Mouse (Mus musculus) megakaryocyte, embryonic 14.5 days (primary cell): ENCODE results near the gene Gli3. TPM values are rescaled to one million over a fixed set of nuclear protein-coding genes. Genes with fewer than 3 reads are reported as not detected.

Experiments used
- H3K27me3 ChIP-seq: replicated peaks from 2 replicates; pipeline ENCODE3; 2012; ENCODE audit warnings: inconsistent platforms
- H3K36me3 ChIP-seq: replicated peaks from 2 replicates; pipeline ENCODE3; 2012; ENCODE audit warnings: low read length, inconsistent platforms, mixed read lengths
- H3K4me1 ChIP-seq: 2 replicates; pipeline ENCODE4 v1.6.1; 2012; ENCODE audit warnings: inconsistent platforms
- H3K4me3 ChIP-seq: replicated peaks from 2 replicates; pipeline ENCODE3; 2012; ENCODE audit warnings: moderate library complexity, mild to moderate bottlenecking, inconsistent platforms
- H3K9me3 ChIP-seq: 2 replicates; pipeline ENCODE4 v1.6.1; 2012; ENCODE audit warnings: inconsistent platforms
- FLI1 ChIP-seq: IDR thresholded peaks from 2 replicates; pipeline ENCODE4 v1.6.1; 2012; ENCODE audit warnings: low read length, inconsistent platforms, mixed read lengths
- GATA1 ChIP-seq: IDR thresholded peaks from 3 replicates; pipeline ENCODE4 v1.6.1; 2012; ENCODE audit warnings: mixed read lengths, low read length, inconsistent platforms, borderline replicate concordance
- polyA plus RNA-seq: library from polyadenylated mRNA; stranded (reverse); fragments of >175 nt; gene quantifications from 2 replicates; pipeline ENCODE4 v1.2.3, GENCODE M21; 2012; ENCODE audit warnings: low replicate concordance; ENCODE audit not compliant: insufficient read depth

Gli3 gene
- polyA plus RNA-seq, 1 experiment = not detected

- Histone ChIP-seq H3K27me3 (no peaks in the 10 kb centered on the region), H3K4me3 (no peak overlapping the region), H3K4me1 (0 out of 2 replicates have a peak, but pooled peaks cover 3% of the 10 kb centered on the region), H3K9me3 (0 out of 2 replicates have a peak, but pooled peaks cover 10% of the 10 kb centered on the region), H3K36me3 (no peaks in the 10 kb centered on the region)
- TF ChIP-seq GATA1 (no peak), FLI1 (no peak)
Measured at GRCm38 (mm10) chr13:15524208-15524607, 61.2 kb downstream of the Gli3 start.

GRCm38 (mm10) chr13:15526691-15527090 lies 63.7 kb downstream of the Gli3 start:
- H3K9me3 ChIP-seq = 0 out of 2 replicates have a peak, but pooled peaks cover 5% of the 10 kb centered on the region
- TF ChIP-seq GATA1 (no peak), FLI1 (no peak)
- no peak overlapping the region for H3K4me3 ChIP-seq
- H3K4me1 ChIP-seq = 0 out of 2 replicates have a peak, but pooled peaks cover 3% of the 10 kb centered on the region
- no peaks in the 10 kb centered on the region for H3K27me3 ChIP-seq
- H3K36me3 ChIP-seq = no peaks in the 10 kb centered on the region

- H3K9me3 ChIP-seq = 0 out of 2 replicates have a peak, but pooled peaks cover 3% of the 10 kb centered on the region
- H3K36me3 ChIP-seq = no peaks in the 10 kb centered on the region
- TF ChIP-seq GATA1 (no peak), FLI1 (no peak)
- H3K4me3 ChIP-seq = no peak overlapping the region
- no peaks in the 10 kb centered on the region for H3K4me1 ChIP-seq
- no peaks in the 10 kb centered on the region for H3K27me3 ChIP-seq
Measured at GRCm38 (mm10) chr13:15531568-15531967, 68.5 kb downstream of the Gli3 start.

GRCm38 (mm10) chr13:15537206-15537605 lies 74.2 kb downstream of the Gli3 start:
- no peaks in the 10 kb centered on the region for H3K36me3 ChIP-seq
- H3K27me3 ChIP-seq = no peaks in the 10 kb centered on the region
- no peak overlapping the region for H3K4me3 ChIP-seq
- no peaks in the 10 kb centered on the region for H3K4me1 ChIP-seq
- TF ChIP-seq FLI1 = no peak
- no peak for TF ChIP-seq GATA1
- H3K9me3 ChIP-seq = no peaks in the 10 kb centered on the region

- Histone ChIP-seq H3K27me3 (peaks cover 1% of the 10 kb centered on the region), H3K9me3 (no peaks in the 10 kb centered on the region), H3K36me3 (no peaks in the 10 kb centered on the region), H3K4me1 (no peaks in the 10 kb centered on the region), H3K4me3 (no peak overlapping the region)
- TF ChIP-seq GATA1 (no peak), FLI1 (no peak)
Measured at GRCm38 (mm10) chr13:15537611-15538010, 74.6 kb downstream of the Gli3 start.

- no peak overlapping the region for H3K4me3 ChIP-seq
- H3K36me3 ChIP-seq = no peaks in the 10 kb centered on the region
- no peak for TF ChIP-seq FLI1
- no peak for TF ChIP-seq GATA1
- no peaks in the 10 kb centered on the region for H3K4me1 ChIP-seq
- H3K27me3 ChIP-seq = peaks cover 2% of the 10 kb centered on the region
- no peaks in the 10 kb centered on the region for H3K9me3 ChIP-seq
Measured at GRCm38 (mm10) chr13:15538389-15538788, 75.4 kb downstream of the Gli3 start.

- Histone ChIP-seq H3K9me3 (no peaks in the 10 kb centered on the region), H3K4me1 (no peaks in the 10 kb centered on the region), H3K36me3 (no peaks in the 10 kb centered on the region), H3K4me3 (no peak overlapping the region), H3K27me3 (peaks cover 2% of the 10 kb centered on the region)
- TF ChIP-seq FLI1 (no peak), GATA1 (no peak)
Measured at GRCm38 (mm10) chr13:15542053-15542452, 79.0 kb downstream of the Gli3 start.

- Histone ChIP-seq H3K36me3 (no peaks in the 10 kb centered on the region), H3K27me3 (peaks cover 2% of the 10 kb centered on the region), H3K9me3 (no peaks in the 10 kb centered on the region), H3K4me3 (no peak overlapping the region), H3K4me1 (no peaks in the 10 kb centered on the region)
- no peak for TF ChIP-seq FLI1
- no peak for TF ChIP-seq GATA1
Measured at GRCm38 (mm10) chr13:15543169-15543887, 80.3 kb downstream of the Gli3 start.

- no peak for TF ChIP-seq GATA1
- TF ChIP-seq FLI1 = no peak
- no peaks in the 10 kb centered on the region for H3K36me3 ChIP-seq
- no peaks in the 10 kb centered on the region for H3K9me3 ChIP-seq
Measured at GRCm38 (mm10) chr13:15543888-15544640, 81.0 kb downstream of the Gli3 start.

GRCm38 (mm10) chr13:15545346-15545896 lies 82.4 kb downstream of the Gli3 start:
- Histone ChIP-seq H3K4me3 (no peak overlapping the region), H3K4me1 (peaks cover 4% of the 10 kb centered on the region; the same call in 1 of the 2 replicates), H3K36me3 (no peaks in the 10 kb centered on the region), H3K9me3 (no peaks in the 10 kb centered on the region), H3K27me3 (peaks cover 2% of the 10 kb centered on the region)
- no peak for TF ChIP-seq GATA1
- TF ChIP-seq FLI1 = no peak

More at GRCm38 (mm10) chr13:15543888-15544640, 81.0 kb downstream of the Gli3 start:
- H3K4me1 ChIP-seq = no peaks in the 10 kb centered on the region; the same call in 1 of the 2 replicates
- peaks cover 2% of the 10 kb centered on the region for H3K27me3 ChIP-seq
- no peak overlapping the region for H3K4me3 ChIP-seq
